Mouse (Mus musculus) embryonic facial prominence, embryonic 14.5 days (tissue): ENCODE data around the gene Atp4b. TPM values are rescaled to one million over a fixed set of nuclear protein-coding genes. Genes with fewer than 3 reads are reported as not detected.

ENCODE experiments used
- polyA plus RNA-seq: library from polyadenylated mRNA; unstranded; fragments of >200 nt; fragmentation: Nextera tagmentation; extraction: Ambion mirVana; gene quantifications from 2 replicates; pipeline ENCODE4 v1.2.1, GENCODE M21; 2014

Atp4b gene
- polyA plus RNA-seq, 1 experiment from 2014 or later: not detected

Other genes with a start within 250 kb of the Atp4b start
- gene Lamp1, start 237.7 kb downstream of the Atp4b start, polyA plus RNA-seq: 367 TPM in 2 replicates
- gene Grtp1, start 196.2 kb downstream of the Atp4b start, polyA plus RNA-seq: 13.6 and 14.5 TPM in 2 replicates
- 13.9 and 18.1 TPM in 2 replicates for gene Adprhl1, start 142.7 kb downstream of the Atp4b start, polyA plus RNA-seq
- 27.5 and 28.7 TPM in 2 replicates for gene Dcun1d2, start 108.7 kb downstream of the Atp4b start, polyA plus RNA-seq
- 44.5 and 45.4 TPM in 2 replicates for gene Tmco3, start 108.6 kb downstream of the Atp4b start, polyA plus RNA-seq
- gene Tfdp1, start 58.1 kb downstream of the Atp4b start, polyA plus RNA-seq: 150 and 168 TPM in 2 replicates
- gene Grk1, start 8.3 kb upstream of the Atp4b start, polyA plus RNA-seq: not detected in 2 replicates
- 1.2 and 1.5 TPM in 2 replicates for gene Tmem255b, start 38.4 kb upstream of the Atp4b start, polyA plus RNA-seq
- 43.2 and 56.9 TPM in 2 replicates for gene Gas6, start 97.7 kb upstream of the Atp4b start, polyA plus RNA-seq
- not detected in 2 replicates for gene 1700029H14Rik, start 165.6 kb upstream of the Atp4b start, polyA plus RNA-seq